Mouse (Mus musculus) stomach, postnatal 0 days (tissue): ENCODE measurements around the gene Crim1. TPM values are rescaled to one million over a fixed set of nuclear protein-coding genes. Genes with fewer than 3 reads are reported as not detected.
A peak's percentile ranks its signal among the peaks of the same experiment; 100 is the strongest.

ENCODE experiments used
- ATAC-seq: fragments of 200-750 bp; cut with Nextera tagmentation; 2 replicates; pipeline ENCODE4 v1.8.0; 2017; ENCODE audit not compliant: low FRiP score, low TSS enrichment
- DNase-seq: peaks from one replicate; pipeline ENCODE4 v3.0.0-alpha.2; 2016; ENCODE audit warnings: low spot score
- H3K27ac ChIP-seq: fragments of 300-500 bp; sonication (generic); replicated peaks from 2 replicates; pipeline ENCODE4 v1.5.1; 2014; ENCODE audit warnings: mild to moderate bottlenecking, control low read depth
- H3K27me3 ChIP-seq: fragments of 300-500 bp; sonication (generic); 2 replicates; pipeline ENCODE4 v1.6.1; 2014; ENCODE audit warnings: low read length; ENCODE audit not compliant: control insufficient read depth, insufficient read depth
- H3K36me3 ChIP-seq: fragments of 300-500 bp; sonication (generic); 2 replicates; pipeline ENCODE4 v1.6.1; 2014; ENCODE audit warnings: low read length, mixed read lengths; ENCODE audit not compliant: control insufficient read depth, insufficient read depth
- H3K4me1 ChIP-seq: fragments of 300-500 bp; sonication (generic); replicated peaks from 2 replicates; pipeline ENCODE4 v1.6.1; 2014; ENCODE audit warnings: antibody characterized with exemption; ENCODE audit not compliant: control insufficient read depth, insufficient read depth
- H3K4me2 ChIP-seq: fragments of 300-500 bp; sonication (generic); replicated peaks from 2 replicates; pipeline ENCODE4 v1.6.1; 2014; ENCODE audit warnings: low read depth, mild to moderate bottlenecking, control low read depth, moderate library complexity
- H3K4me3 ChIP-seq: fragments of 300-500 bp; sonication (generic); 2 replicates; pipeline ENCODE4 v1.5.1; 2014; ENCODE audit warnings: low read depth, low read length, control low read depth
- H3K9ac ChIP-seq: fragments of 300-500 bp; sonication (generic); 2 replicates; pipeline ENCODE4 v1.6.1; 2014; ENCODE audit warnings: mild to moderate bottlenecking, low read length, control low read depth, mixed read lengths
- H3K9me3 ChIP-seq: fragments of 300-500 bp; sonication (generic); 2 replicates; pipeline ENCODE4 v1.6.1; 2016; ENCODE audit warnings: low read length; ENCODE audit not compliant: control insufficient read depth
- CTCF ChIP-seq: IDR thresholded peaks from 2 replicates; pipeline ENCODE4 v1.5.1; 2016; ENCODE audit warnings: antibody characterized with exemption, low read depth, mild to moderate bottlenecking, moderate library complexity
- EP300 ChIP-seq: optimal IDR thresholded peaks from 2 replicates; pipeline ENCODE3; 2016; ENCODE audit warnings: antibody characterized with exemption
- WGBS: fragments of 180-500 bp; shearing (Covaris S2); extraction: QIAGEN DNeasy Blood & Tissue Kit; methylation state at CpG from one replicate; pipeline ENCODE4 v1.1.7; 2014; 5-methylcytosine and 5-hydroxymethylcytosine counted together
- polyA plus RNA-seq: library from polyadenylated mRNA; unstranded; fragments of >200 nt; fragmentation: Nextera tagmentation; extraction: Ambion mirVana; gene quantifications from 2 replicates; pipeline ENCODE4 v1.2.1, GENCODE M21; 2015

The Crim1 gene
- polyA plus RNA-seq, 1 experiment from 2014 or later = 5.1 TPM

DNA sequence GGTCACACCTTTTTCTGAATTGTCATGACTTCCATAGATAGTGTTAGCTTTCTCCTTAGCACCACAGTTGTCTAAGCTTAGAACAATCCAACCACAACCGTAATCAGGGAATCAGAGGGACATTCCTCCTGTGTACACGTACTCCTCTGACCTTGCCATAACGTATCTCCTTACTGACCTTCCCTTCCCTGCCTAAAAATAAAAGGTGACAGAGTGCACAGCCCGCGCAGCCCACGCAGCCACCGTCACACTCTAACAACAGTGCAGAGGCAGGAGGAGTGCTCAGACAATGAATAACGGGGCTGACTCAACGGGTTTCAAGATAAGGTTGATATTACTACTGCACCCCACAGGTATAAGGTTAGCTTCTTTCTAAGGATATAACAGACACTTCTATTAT lies 203.8 kb downstream of the Crim1 start:
- H3K4me1 ChIP-seq = no peaks in the 10 kb centered on the region
- ATAC-seq = no peak

DNA sequence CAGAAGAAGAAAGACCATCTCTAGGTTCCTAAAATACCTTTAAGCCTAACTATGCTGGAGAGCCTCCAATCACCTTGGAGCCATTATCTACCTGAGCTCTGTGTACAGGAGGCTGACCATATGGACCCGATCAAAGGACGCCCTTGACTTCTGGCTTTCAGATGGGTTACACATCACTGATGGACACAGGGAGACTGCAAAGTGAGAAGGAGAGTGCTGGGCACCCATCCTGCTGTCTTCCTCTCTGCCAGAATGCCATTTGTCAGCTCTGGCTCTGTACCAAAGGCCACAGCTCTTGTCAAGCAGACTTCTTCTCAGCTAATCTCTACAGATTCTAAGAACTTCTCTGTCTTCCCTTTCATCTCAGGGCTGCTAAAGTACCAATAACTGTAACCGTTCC lies 205.3 kb downstream of the Crim1 start:
- H3K9me3 ChIP-seq = no peaks in the 10 kb centered on the region
- WGBS = 82% methylated on average over 3 of the region's 3 CpGs
- H3K36me3 ChIP-seq = peaks cover 6% of the 10 kb centered on the region
- ATAC-seq = no peak
- no peak for TF ChIP-seq CTCF
- no peak for TF ChIP-seq EP300
- H3K4me2 ChIP-seq = no peak overlapping the region
- no peaks in the 10 kb centered on the region for H3K27me3 ChIP-seq
- H3K4me3 ChIP-seq = no peak overlapping the region
- no peaks in the 10 kb centered on the region for H3K4me1 ChIP-seq
- no peak overlapping the region for H3K9ac ChIP-seq
- H3K27ac ChIP-seq = no peak overlapping the region
- no peak for DNase-seq

More for the DNA sequence above, 203.8 kb downstream of the Crim1 start:
- Histone ChIP-seq H3K36me3 (peaks cover 6% of the 10 kb centered on the region), H3K4me3 (no peak overlapping the region), H3K4me2 (no peak overlapping the region), H3K27ac (no peak overlapping the region), H3K9ac (no peak overlapping the region), H3K27me3 (no peaks in the 10 kb centered on the region), H3K9me3 (no peaks in the 10 kb centered on the region)
- no peak for TF ChIP-seq EP300
- no peak for TF ChIP-seq CTCF
- no peak for DNase-seq
- WGBS = 79% methylated on average over 9 of the region's 9 CpGs

- H3K9me3 ChIP-seq = no peaks in the 10 kb centered on the region
- no peaks in the 10 kb centered on the region for H3K4me1 ChIP-seq
- H3K4me3 ChIP-seq = no peak overlapping the region
- 85% methylated on average over 10 of the region's 10 CpGs for WGBS
- no peak overlapping the region for H3K9ac ChIP-seq
- DNase-seq (no peak), ATAC-seq (no peak)
- H3K4me2 ChIP-seq = no peak overlapping the region
- H3K27ac ChIP-seq = no peak overlapping the region
- H3K27me3 ChIP-seq = no peaks in the 10 kb centered on the region
- peaks cover 9% of the 10 kb centered on the region for H3K36me3 ChIP-seq
- no peak for TF ChIP-seq EP300
- TF ChIP-seq CTCF = no peak
These were observed 206.8 kb downstream of the Crim1 start for GRCm38 (mm10) chr17:78406854-78407253.

- no peak for TF ChIP-seq CTCF
- TF ChIP-seq EP300 = no peak
- WGBS = 65% methylated on average over 4 of the region's 4 CpGs
- DNase-seq = no peak
These were observed 207.5 kb downstream of the Crim1 start for GRCm38 (mm10) chr17:78407581-78407980.

DNA sequence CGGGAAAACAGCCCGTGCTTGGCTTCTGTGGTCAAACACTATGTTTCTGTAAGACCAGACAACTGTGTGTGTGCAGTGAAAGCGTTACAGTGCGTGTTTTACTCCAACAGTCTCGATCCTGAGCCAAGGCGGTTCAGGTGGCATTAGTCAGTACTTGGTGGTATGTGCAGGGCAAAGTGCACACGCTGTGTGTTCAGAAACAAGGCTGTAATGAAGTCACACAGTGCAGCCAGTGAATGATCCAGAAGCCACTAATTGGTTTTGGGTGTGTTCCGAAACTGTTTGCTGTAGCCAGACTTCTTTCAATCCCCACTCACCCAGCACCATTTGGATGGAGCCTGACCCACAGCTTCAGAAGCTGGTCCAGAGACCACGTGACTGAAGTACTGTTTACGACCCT lies 208.3 kb downstream of the Crim1 start:
- Histone ChIP-seq H3K9me3 (no peaks in the 10 kb centered on the region), H3K4me1 (no peaks in the 10 kb centered on the region), H3K4me3 (no peak overlapping the region), H3K9ac (no peak overlapping the region), H3K36me3 (peaks cover 9% of the 10 kb centered on the region), H3K27me3 (no peaks in the 10 kb centered on the region), H3K27ac (no peak overlapping the region), H3K4me2 (no peak overlapping the region)
- WGBS = 77% methylated on average over 10 of the region's 10 CpGs
- ATAC-seq = peak; percentile 63; the same call in 1 of the 2 replicates
- no peak for TF ChIP-seq CTCF
- no peak for TF ChIP-seq EP300
- no peak for DNase-seq

More at GRCm38 (mm10) chr17:78407581-78407980, 207.5 kb downstream of the Crim1 start:
- no peaks in the 10 kb centered on the region for H3K9me3 ChIP-seq
- no peak overlapping the region for H3K27ac ChIP-seq
- ATAC-seq = 0 out of 2 replicates have a peak, but pooled peaks have one; percentile 26
- no peaks in the 10 kb centered on the region for H3K4me1 ChIP-seq
- H3K27me3 ChIP-seq = no peaks in the 10 kb centered on the region
- no peak overlapping the region for H3K9ac ChIP-seq
- no peak overlapping the region for H3K4me3 ChIP-seq
- H3K36me3 ChIP-seq = peaks cover 9% of the 10 kb centered on the region
- no peak overlapping the region for H3K4me2 ChIP-seq

GRCm38 (mm10) chr17:78409900-78410299 lies 209.9 kb downstream of the Crim1 start:
- H3K9me3 ChIP-seq = no peaks in the 10 kb centered on the region
- TF ChIP-seq CTCF = no peak
- TF ChIP-seq EP300 = no peak
- H3K27me3 ChIP-seq = no peaks in the 10 kb centered on the region
- no peak overlapping the region for H3K9ac ChIP-seq
- H3K4me2 ChIP-seq = no peak overlapping the region
- WGBS = 62% methylated on average over 2 of the region's 2 CpGs
- H3K4me3 ChIP-seq = no peak overlapping the region
- ATAC-seq (no peak), DNase-seq (no peak)
- no peak overlapping the region for H3K27ac ChIP-seq
- H3K36me3 ChIP-seq = peaks cover 7% of the 10 kb centered on the region
- H3K4me1 ChIP-seq = no peaks in the 10 kb centered on the region
